Mouse (Mus musculus) adipocyte (in vitro differentiated cells): ENCODE data around the gene Ctnna3.
"Not testable (repeated sequence)": the region's sequence is repeated elsewhere in the genome, so short reads cannot be mapped to it uniquely, and the experiment has no call there.

Experiments
- DNase-seq: peaks from one replicate; pipeline ENCODE4 v3.0.0-alpha.2; 2016; ENCODE audit warnings: low spot score

Ctnna3 gene

GRCm38 (mm10) chr10:63424475-63424814, 5.5 kb upstream of the Ctnna3 start:
- DNase-seq = peak; percentile 59

GRCm38 (mm10) chr10:63427146-63427545, 2.8 kb upstream of the Ctnna3 start:
- no peak for DNase-seq

GRCm38 (mm10) chr10:63428243-63429022, 1.5 kb upstream of the Ctnna3 start:
- DNase-seq = no peak

- DNase-seq = no peak
Measured at GRCm38 (mm10) chr10:63429023-63429340, 916 bp upstream of the Ctnna3 start.

- DNase-seq = peak; percentile 88
Measured at GRCm38 (mm10) chr10:63429380-63429779, 518 bp upstream of the Ctnna3 start.

- DNase-seq = no peak
Measured at GRCm38 (mm10) chr10:63431221-63431736, 1.4 kb downstream of the Ctnna3 start.

GRCm38 (mm10) chr10:63432099-63432498, 2.2 kb downstream of the Ctnna3 start:
- no peak for DNase-seq

GRCm38 (mm10) chr10:63432887-63433286, 3.0 kb downstream of the Ctnna3 start:
- DNase-seq = no peak

- DNase-seq = no peak
Measured at GRCm38 (mm10) chr10:63438736-63439262, 8.9 kb downstream of the Ctnna3 start.

GRCm38 (mm10) chr10:63439694-63440228, 9.9 kb downstream of the Ctnna3 start:
- no peak for DNase-seq

GRCm38 (mm10) chr10:63444602-63445387, 14.9 kb downstream of the Ctnna3 start:
- DNase-seq = not testable (repeated sequence)

GRCm38 (mm10) chr10:63453926-63454325, 24.0 kb downstream of the Ctnna3 start:
- DNase-seq = no peak

GRCm38 (mm10) chr10:63455110-63455878, 25.4 kb downstream of the Ctnna3 start:
- no peak for DNase-seq

- no peak for DNase-seq
Measured at GRCm38 (mm10) chr10:63457292-63458128, 27.6 kb downstream of the Ctnna3 start.

- no peak for DNase-seq
Measured at GRCm38 (mm10) chr10:63460935-63461334, 31.0 kb downstream of the Ctnna3 start.

- DNase-seq = no peak
Measured at GRCm38 (mm10) chr10:63472473-63472872, 42.6 kb downstream of the Ctnna3 start.

GRCm38 (mm10) chr10:63476167-63476647, 46.3 kb downstream of the Ctnna3 start:
- peak; percentile 29 for DNase-seq

GRCm38 (mm10) chr10:63478946-63479345, 49.0 kb downstream of the Ctnna3 start:
- no peak for DNase-seq

- no peak for DNase-seq
Measured at GRCm38 (mm10) chr10:63480066-63480465, 50.2 kb downstream of the Ctnna3 start.

GRCm38 (mm10) chr10:63488346-63488745, 58.4 kb downstream of the Ctnna3 start:
- DNase-seq = no peak

GRCm38 (mm10) chr10:63523956-63524355, 94.1 kb downstream of the Ctnna3 start:
- no peak for DNase-seq
